Mouse (Mus musculus) ES-E14 (cell line): Measurements from ENCODE around the gene Adh7. TPM values are rescaled to one million over a fixed set of nuclear protein-coding genes. Genes with fewer than 3 reads are reported as not detected.

Source experiments
- DNase-seq: peaks from one replicate; pipeline ENCODE4 v3.0.0-alpha.2; 2013; ENCODE audit warnings: low read depth, low spot score
- H3K27ac ChIP-seq: 2 replicates; pipeline ENCODE4 v1.5.1; 2012; ENCODE audit warnings: low read depth, mild to moderate bottlenecking, low read length, moderate library complexity, mixed read lengths; ENCODE audit not compliant: poor library complexity, insufficient read depth, severe bottlenecking
- H3K36me3 ChIP-seq: 2 replicates; pipeline ENCODE4 v1.6.1; 2012; ENCODE audit warnings: mild to moderate bottlenecking, low read length, moderate library complexity, mixed read lengths; ENCODE audit not compliant: control insufficient read depth, poor library complexity, insufficient read depth, severe bottlenecking
- H3K4me1 ChIP-seq, 2 experiments: fragments of 150-350 bp in 1 of 2; sonication (generic) in 1 of 2; 2 replicates each; pipeline ENCODE4 v1.6.1; 2012; ENCODE audit warnings: low read length in 2 of 2, mild to moderate bottlenecking in 1 of 2, mixed read lengths in 1 of 2; ENCODE audit not compliant: control insufficient read depth in 2 of 2, insufficient read depth in 2 of 2, poor library complexity in 1 of 2
- H3K4me3 ChIP-seq, 2 experiments: fragments of 150-350 bp in 1 of 2; sonication (generic) in 1 of 2; 2 replicates each; pipeline ENCODE4 v1.5.1; 2012; ENCODE audit warnings: low read length in 2 of 2, low read depth in 1 of 2, mild to moderate bottlenecking in 1 of 2, mixed read lengths in 1 of 2; ENCODE audit not compliant: insufficient read depth in 1 of 2, poor library complexity in 1 of 2, severe bottlenecking in 1 of 2
- H3K9ac ChIP-seq: 2 replicates; pipeline ENCODE4 v1.6.1; 2012; ENCODE audit warnings: low read depth, mild to moderate bottlenecking, low read length, mixed read lengths; ENCODE audit not compliant: poor library complexity, insufficient read depth, severe bottlenecking
- H3K9me3 ChIP-seq: fragments of 150-350 bp; sonication (generic); 2 replicates; pipeline ENCODE4 v1.6.1; 2012; ENCODE audit warnings: low read depth, mild to moderate bottlenecking, low read length; ENCODE audit not compliant: control insufficient read depth, insufficient read depth
- CHD2 ChIP-seq: IDR thresholded peaks from 2 replicates; pipeline ENCODE4 v1.6.1; 2014; ENCODE audit warnings: mild to moderate bottlenecking, low read depth, low read length, inconsistent platforms
- HCFC1 ChIP-seq: IDR thresholded peaks from 2 replicates; pipeline ENCODE4 v1.6.1; 2012; ENCODE audit warnings: low read length, inconsistent platforms, borderline replicate concordance; ENCODE audit not compliant: insufficient read depth
- MAFK ChIP-seq: IDR thresholded peaks from 2 replicates; pipeline ENCODE4 v1.6.1; 2014; ENCODE audit warnings: mild to moderate bottlenecking, low read depth, low read length, inconsistent platforms; ENCODE audit not compliant: insufficient read depth
- ZC3H11A ChIP-seq: IDR thresholded peaks from 2 replicates; pipeline ENCODE4 v1.6.1; 2012; ENCODE audit warnings: low read depth, mild to moderate bottlenecking, inconsistent platforms, low read length, borderline replicate concordance
- ZNF384 ChIP-seq: IDR thresholded peaks from 2 replicates; pipeline ENCODE4 v1.6.1; 2012; ENCODE audit warnings: low read depth, low read length, inconsistent platforms
- in situ Hi-C, 2 experiments: fragments of 600-800 bp; cut with MboI; formaldehyde crosslinking; loops; one replicate each; pipeline ENCODE4 v1.15.1; 2025; ENCODE audit warnings: low sequenced_read_pairs in 2 of 2, inconsistent platforms in 1 of 2; ENCODE audit not compliant: unreplicated experiment in 2 of 2
- total RNA-seq: library from RNA; depleted of rRNA; stranded (reverse); fragments of 300-350 nt; gene quantifications from 2 replicates; pipeline ENCODE4 v1.2.3, GENCODE M21; 2012

The Adh7 gene
- total RNA-seq, 1 experiment: 0.36 TPM

DNA sequence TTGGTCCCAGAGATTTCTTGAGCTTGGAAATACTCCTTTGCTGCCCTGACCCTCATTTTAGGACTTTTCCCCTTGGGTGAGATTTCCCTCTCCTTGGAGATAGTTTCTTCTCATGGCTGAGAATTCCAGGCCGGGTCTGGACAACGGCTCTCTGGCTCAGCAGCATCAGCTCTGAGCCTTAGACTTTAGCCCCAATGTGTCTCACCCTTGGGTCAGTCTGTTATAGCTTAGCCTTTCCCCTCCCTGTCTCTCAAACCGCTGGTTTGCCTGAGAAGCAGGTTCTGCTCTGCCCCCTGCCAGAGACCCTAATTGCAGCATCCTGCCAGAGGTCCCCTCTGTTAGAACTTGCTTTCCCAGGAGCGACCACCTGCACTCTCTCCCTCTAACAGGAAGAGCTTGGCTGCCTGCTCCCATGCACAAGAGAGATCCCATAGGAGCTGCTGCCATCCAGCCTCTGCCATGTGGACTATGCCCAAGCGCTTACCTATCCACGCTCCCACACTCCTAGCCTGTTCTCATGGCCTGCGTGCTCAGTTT lies 26.8 kb downstream of the Adh7 start:
- no peak overlapping the region for H3K4me3 ChIP-seq
- no peaks in the 10 kb centered on the region for H3K9me3 ChIP-seq
- DNase-seq: no peak
- H3K36me3 ChIP-seq: no peaks in the 10 kb centered on the region
- in situ Hi-C loops: no loop called here
- no peak overlapping the region for H3K27ac ChIP-seq
- TF ChIP-seq MAFK (no peak), ZNF384 (no peak), HCFC1 (no peak), CHD2 (no peak), ZC3H11A (no peak)
- no peak overlapping the region for H3K9ac ChIP-seq
- no peaks in the 10 kb centered on the region for H3K4me1 ChIP-seq

DNA sequence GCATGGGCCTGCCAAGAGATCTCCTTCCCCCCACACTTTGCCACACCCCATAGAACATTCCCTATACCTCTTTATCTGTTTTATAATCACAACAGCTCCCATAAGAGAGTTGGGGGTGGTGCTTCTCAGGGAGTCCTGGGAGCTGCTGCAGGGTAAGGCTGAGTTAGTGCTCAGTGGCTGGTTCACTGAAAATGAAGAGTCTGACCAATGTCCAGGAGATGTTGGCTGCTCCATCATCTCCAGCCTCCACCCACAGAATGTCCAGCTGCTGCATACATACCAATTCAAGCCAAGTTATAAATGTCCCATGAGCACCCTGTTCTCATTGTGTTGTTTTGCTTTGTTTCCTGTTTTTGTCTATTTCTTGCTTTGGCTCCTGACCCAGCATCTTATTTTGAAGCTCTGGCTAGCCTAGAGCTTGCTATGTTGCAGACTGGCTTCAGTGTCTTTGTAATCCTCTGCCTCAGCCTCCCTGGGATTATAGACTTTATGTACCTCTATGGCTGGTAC lies 29.0 kb downstream of the Adh7 start:
- no peaks in the 10 kb centered on the region for H3K9me3 ChIP-seq
- in situ Hi-C loops: no loop called here
- no peak overlapping the region for H3K27ac ChIP-seq
- H3K4me3 ChIP-seq: no peak overlapping the region
- H3K9ac ChIP-seq: no peak overlapping the region
- DNase-seq: no peak
- no peaks in the 10 kb centered on the region for H3K36me3 ChIP-seq
- TF ChIP-seq CHD2 (no peak), ZNF384 (no peak), ZC3H11A (no peak), MAFK (no peak), HCFC1 (no peak)
- H3K4me1 ChIP-seq: no peaks in the 10 kb centered on the region

GRCm38 (mm10) chr3:138247241-138247640 lies 29.7 kb downstream of the Adh7 start:
- no peak for DNase-seq
- Histone ChIP-seq H3K36me3 (no peaks in the 10 kb centered on the region), H3K4me3 (no peak overlapping the region), H3K4me1 (no peaks in the 10 kb centered on the region), H3K9ac (no peak overlapping the region), H3K9me3 (no peaks in the 10 kb centered on the region), H3K27ac (no peak overlapping the region)
- in situ Hi-C loops: no loop called here
- no peak for TF ChIP-seq CHD2
- no peak for TF ChIP-seq ZNF384
- TF ChIP-seq HCFC1: no peak

GRCm38 (mm10) chr3:138248011-138248410 lies 30.5 kb downstream of the Adh7 start:
- no peaks in the 10 kb centered on the region for H3K36me3 ChIP-seq
- TF ChIP-seq CHD2 (no peak), HCFC1 (no peak), MAFK (no peak)
- H3K4me1 ChIP-seq: no peaks in the 10 kb centered on the region
- H3K27ac ChIP-seq: no peak overlapping the region
- DNase-seq: no peak
- no peaks in the 10 kb centered on the region for H3K9me3 ChIP-seq
- in situ Hi-C loops: no loop called here
- H3K4me3 ChIP-seq: no peak overlapping the region
- no peak overlapping the region for H3K9ac ChIP-seq

DNA sequence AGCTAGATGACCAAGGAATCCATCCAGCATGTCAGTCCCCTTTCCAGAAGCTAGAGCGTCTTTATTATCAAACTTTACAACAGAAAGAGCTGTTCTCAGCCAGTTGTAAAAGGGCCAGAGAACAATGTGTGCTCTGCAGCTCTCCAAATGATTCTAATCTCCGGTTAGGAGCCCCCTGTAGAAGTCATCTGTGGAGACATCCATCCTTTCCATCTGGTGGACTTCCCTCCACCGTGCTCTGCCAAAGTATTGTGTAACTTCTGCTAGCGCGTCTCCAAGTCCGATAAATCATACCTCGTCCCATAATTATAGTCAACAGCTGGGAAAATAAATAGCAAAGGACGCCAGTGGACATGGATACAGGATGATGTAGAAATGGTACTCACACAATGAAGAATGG lies 31.2 kb downstream of the Adh7 start:
- in situ Hi-C loops: no loop called here
- H3K4me1 ChIP-seq: no peaks in the 10 kb centered on the region
- H3K9me3 ChIP-seq: no peaks in the 10 kb centered on the region
- TF ChIP-seq HCFC1 (no peak), CHD2 (no peak)
- no peaks in the 10 kb centered on the region for H3K36me3 ChIP-seq
- H3K4me3 ChIP-seq: no peak overlapping the region
- no peak overlapping the region for H3K27ac ChIP-seq
- no peak overlapping the region for H3K9ac ChIP-seq
- DNase-seq: no peak
